Mouse (Mus musculus): ENCODE results near the gene Smc3. TPM values are rescaled to one million over a fixed set of nuclear protein-coding genes. Genes with fewer than 3 reads are reported as not detected.
A peak's percentile ranks its signal among the peaks of the same experiment; 100 is the strongest.
"Not testable (repeated sequence)": the region's sequence is repeated elsewhere in the genome, so short reads cannot be mapped to it uniquely, and the experiment has no call there.

Smc3 gene
- polyA plus RNA-seq, 1 experiment from 2014 or later, result 60.2 TPM

DNA sequence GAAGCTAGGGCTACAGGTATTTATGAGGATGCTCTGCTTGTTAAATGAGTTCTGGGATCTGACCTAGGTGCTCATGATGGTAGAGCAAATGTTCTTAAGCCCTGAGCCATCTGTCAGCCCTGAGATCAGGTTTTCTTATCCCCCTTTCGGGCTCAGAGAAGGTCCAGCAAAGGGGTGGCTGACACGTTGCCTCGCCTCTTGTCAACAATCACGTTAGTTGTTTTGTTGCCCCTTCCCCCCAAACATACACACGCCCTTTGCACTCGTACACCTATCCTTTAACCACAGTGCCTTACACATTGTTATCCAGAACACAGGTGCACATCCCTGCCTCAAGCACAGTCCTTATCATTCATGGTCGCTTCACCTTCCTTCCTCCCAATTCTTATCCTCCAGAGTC, 50.7 kb downstream of the Smc3 start:
- no peak for TF ChIP-seq CTCF (IDR thresholded peaks at IDR 0.05)
- no peaks in the 10 kb centered on the region for H3K27me3 ChIP-seq
- ATAC-seq (no peak), DNase-seq (ENCODE audit: low read depth, low spot score) (no peak)
- in situ Hi-C loops (cut with MboI; ENCODE audit: low pct_unique_long_range_greater_than_20kb), result loop anchor here (5.0 kb wide), 2 partner anchors 76 to 111 kb away; no protein-coding TSS in a partner anchor
- ChIA-PET POLR2A (no interaction called here), CTCF (interaction anchor here (1.3 to 3.3 kb wide), 3 partner anchors 83 to 293 kb away, joined by 3 to 22 read pairs (median 4); partner anchors contain the start of genes Bbip1 and Shoc2)

- no peaks in the 10 kb centered on the region for H3K27me3 ChIP-seq
- TF ChIP-seq CTCF (IDR thresholded peaks at IDR 0.05), result no peak
- ATAC-seq (no peak), DNase-seq (ENCODE audit: low read depth, low spot score) (no peak)
- in situ Hi-C loops (cut with MboI; ENCODE audit: low pct_unique_long_range_greater_than_20kb), result loop anchor here (5.0 kb wide), 2 partner anchors 75 to 110 kb away; no protein-coding TSS in a partner anchor
- CTCF ChIA-PET, result interaction anchor here (1.5 kb wide), 1 partner anchor 109 kb away, joined by 3 read pairs; no protein-coding TSS in a partner anchor
- POLR2A ChIA-PET, result no interaction called here
Measured at GRCm38 (mm10) chr19:53652267-53652666, 52.1 kb downstream of the Smc3 start.

DNA sequence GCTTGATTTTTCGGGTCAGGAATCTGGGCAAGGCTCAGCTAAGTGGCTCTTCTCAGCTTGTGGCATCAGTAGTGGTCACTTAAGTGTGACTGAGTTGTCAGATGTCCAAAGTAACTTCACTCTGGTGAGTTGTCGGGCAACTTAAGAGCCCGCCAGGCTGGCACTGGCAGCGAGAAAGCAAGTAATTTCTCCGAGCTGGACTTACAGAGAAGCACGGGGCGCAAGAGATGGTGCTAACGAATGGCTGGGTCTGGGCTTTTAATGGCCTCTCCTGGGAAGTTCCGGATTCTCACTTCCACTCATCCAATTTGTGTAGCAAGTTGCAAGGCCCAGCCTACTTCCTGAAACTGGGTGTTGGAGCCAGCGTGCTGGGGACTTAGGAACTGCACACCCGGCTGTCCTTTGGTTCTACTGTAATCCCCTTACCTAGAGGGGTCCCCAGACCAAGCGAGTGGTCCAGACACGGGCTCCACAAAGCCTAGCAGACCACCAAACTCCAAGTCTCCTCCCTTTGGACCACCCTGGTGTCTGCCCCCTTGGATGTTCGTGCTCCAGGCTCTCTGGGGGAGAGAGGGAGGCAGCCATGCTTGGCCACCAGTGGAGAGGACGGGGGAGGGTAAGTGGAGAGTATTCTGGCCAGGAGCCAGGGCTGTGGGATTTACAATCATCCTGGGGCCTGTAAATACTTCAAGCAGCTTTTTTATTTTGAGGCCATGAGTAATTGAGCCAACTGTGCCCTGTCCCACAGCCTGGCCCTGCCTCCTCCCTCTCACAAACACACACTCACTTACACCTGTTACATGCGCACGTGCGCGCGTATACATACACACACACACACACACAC, 53.6 kb downstream of the Smc3 start:
- POLR2A ChIA-PET, result interaction anchor here (0.7 kb wide), 1 partner anchor 22 kb away, joined by 4 read pairs; no protein-coding TSS in a partner anchor
- peak; percentile 83 for ATAC-seq

GRCm38 (mm10) chr19:53656443-53656842, 56.2 kb downstream of the Smc3 start:
- H3K27me3 ChIP-seq; in situ Hi-C loops (cut with MboI; ENCODE audit: low pct_unique_long_range_greater_than_20kb); DNase-seq (ENCODE audit: low read depth, low spot score); POLR2A ChIA-PET; ATAC-seq; CTCF ChIA-PET: not testable (repeated sequence)

More for the DNA sequence above, 53.6 kb downstream of the Smc3 start:
- no peak for TF ChIP-seq CTCF (IDR thresholded peaks at IDR 0.05)
- DNase-seq (ENCODE audit: low read depth, low spot score), result peak; percentile 93
- CTCF ChIA-PET, result interaction anchor here (1.1 to 1.5 kb wide), 4 partner anchors 78 to 107 kb away, joined by 3 to 4 read pairs (median 4); no protein-coding TSS in a partner anchor
- H3K27me3 ChIP-seq, result no peaks in the 10 kb centered on the region
- in situ Hi-C loops (cut with MboI; ENCODE audit: low pct_unique_long_range_greater_than_20kb), result loop anchor here (5.0 kb wide), 2 partner anchors 73 to 108 kb away; no protein-coding TSS in a partner anchor

DNA sequence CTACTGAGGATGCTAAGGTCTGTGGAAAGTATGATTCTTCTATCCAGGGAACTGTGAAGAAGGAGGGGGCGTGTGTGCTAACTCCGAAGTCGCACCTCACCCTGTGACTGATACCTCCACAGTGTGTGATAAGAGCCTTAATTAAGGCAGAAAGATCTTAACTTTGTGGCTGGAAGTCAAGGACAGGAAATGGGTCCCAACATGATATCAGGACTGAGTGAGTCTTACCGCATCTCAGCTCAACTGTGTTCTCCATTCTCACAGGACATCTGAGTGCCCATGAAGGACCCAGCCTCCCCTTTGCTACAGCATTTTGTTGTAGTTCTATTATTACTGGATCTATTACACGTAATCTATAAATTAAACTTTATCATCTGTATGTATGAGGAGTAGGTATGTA, 57.2 kb downstream of the Smc3 start:
- no peak for ATAC-seq
- in situ Hi-C loops (cut with MboI; ENCODE audit: low pct_unique_long_range_greater_than_20kb), result no loop called here
- H3K27me3 ChIP-seq, result no peaks in the 10 kb centered on the region
- CTCF ChIA-PET, result no interaction called here
- DNase-seq (ENCODE audit: low read depth, low spot score), result no peak
- no peak for TF ChIP-seq CTCF (IDR thresholded peaks at IDR 0.05)
- POLR2A ChIA-PET, result no interaction called here

- CTCF ChIA-PET, result interaction anchor here (1.3 kb wide), 1 partner anchor 12 kb away, joined by 7 read pairs; no protein-coding TSS in a partner anchor
- no peak for TF ChIP-seq CTCF (IDR thresholded peaks at IDR 0.05)
- ATAC-seq, result no peak
- POLR2A ChIA-PET, result interaction anchor here (0.6 kb wide), 1 partner anchor 13 kb away, joined by 3 read pairs; no protein-coding TSS in a partner anchor
- no peak for DNase-seq (ENCODE audit: low read depth, low spot score)
- no peaks in the 10 kb centered on the region for H3K27me3 ChIP-seq
- in situ Hi-C loops (cut with MboI; ENCODE audit: low pct_unique_long_range_greater_than_20kb), result no loop called here
Measured at GRCm38 (mm10) chr19:53660722-53661420, 60.7 kb downstream of the Smc3 start.

- TF ChIP-seq CTCF (IDR thresholded peaks at IDR 0.05), result no peak
- ATAC-seq, result peak; percentile 51
- no peak for DNase-seq (ENCODE audit: low read depth, low spot score)
- ChIA-PET CTCF (no interaction called here), POLR2A (no interaction called here)
- in situ Hi-C loops (cut with MboI; ENCODE audit: low pct_unique_long_range_greater_than_20kb), result no loop called here
- peaks cover 9% of the 10 kb centered on the region for H3K27me3 ChIP-seq
Measured at GRCm38 (mm10) chr19:53661938-53662722, 61.9 kb downstream of the Smc3 start.

GRCm38 (mm10) chr19:53664831-53665230, 64.6 kb downstream of the Smc3 start:
- in situ Hi-C loops (cut with MboI; ENCODE audit: low pct_unique_long_range_greater_than_20kb), result no loop called here
- POLR2A ChIA-PET, result no interaction called here
- no peak for ATAC-seq
- CTCF ChIA-PET, result no interaction called here
- H3K27me3 ChIP-seq, result peaks cover 20% of the 10 kb centered on the region
- DNase-seq (ENCODE audit: low read depth, low spot score), result no peak
- no peak for TF ChIP-seq CTCF (IDR thresholded peaks at IDR 0.05)

DNA sequence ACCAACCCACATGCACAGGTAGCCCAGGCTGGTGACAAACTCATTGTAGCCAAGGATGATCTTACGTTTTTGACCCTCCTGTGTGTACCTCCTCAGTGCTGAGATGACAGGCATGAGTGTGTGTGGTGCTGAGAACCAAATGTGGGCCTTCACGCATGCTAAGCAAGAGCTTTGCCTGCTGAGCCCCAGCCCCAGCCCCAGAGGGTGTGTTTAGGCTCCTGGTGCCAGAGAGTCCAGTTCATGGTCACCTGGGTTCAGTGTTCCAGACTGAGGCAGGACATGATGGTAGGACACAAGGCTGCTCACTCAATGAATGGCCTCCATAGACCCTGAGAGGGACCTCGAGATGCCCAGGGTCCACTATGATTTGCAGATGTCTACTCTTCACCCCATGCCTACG, 65.2 kb downstream of the Smc3 start:
- POLR2A ChIA-PET, result no interaction called here
- DNase-seq (ENCODE audit: low read depth, low spot score) (no peak), ATAC-seq (no peak)
- TF ChIP-seq CTCF (IDR thresholded peaks at IDR 0.05), result no peak
- CTCF ChIA-PET, result no interaction called here
- H3K27me3 ChIP-seq, result peaks cover 20% of the 10 kb centered on the region
- in situ Hi-C loops (cut with MboI; ENCODE audit: low pct_unique_long_range_greater_than_20kb), result no loop called here

DNA sequence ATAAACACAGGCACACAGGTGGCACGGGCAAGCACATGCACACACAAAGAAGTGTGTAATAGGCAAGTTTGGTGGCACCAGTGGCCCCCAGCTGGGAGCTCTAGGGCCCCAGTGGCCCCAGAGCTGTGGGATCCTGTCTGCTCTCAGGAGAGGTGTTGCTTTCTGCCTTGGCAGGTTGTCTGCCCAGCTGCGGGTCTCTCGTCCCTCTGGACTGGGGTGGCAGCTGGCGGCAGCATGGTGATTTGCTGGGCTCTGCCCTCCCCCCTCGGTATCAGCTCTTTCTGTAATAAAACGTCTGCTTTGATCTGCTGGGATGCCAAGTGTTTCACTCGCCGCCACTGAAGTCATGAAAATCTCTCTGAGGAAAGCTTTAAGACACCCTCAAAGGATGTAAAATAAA, 66.5 kb downstream of the Smc3 start:
- ChIA-PET CTCF (no interaction called here), POLR2A (no interaction called here)
- ATAC-seq, result no peak
- in situ Hi-C loops (cut with MboI; ENCODE audit: low pct_unique_long_range_greater_than_20kb), result no loop called here
- peaks cover 20% of the 10 kb centered on the region for H3K27me3 ChIP-seq
- no peak for TF ChIP-seq CTCF (IDR thresholded peaks at IDR 0.05)
- DNase-seq (ENCODE audit: low read depth, low spot score), result no peak

Measured in Patski (cell line).